Comparison of ENCODE assay signal across 23 mouse cellular contexts in the genomic region with DNA sequence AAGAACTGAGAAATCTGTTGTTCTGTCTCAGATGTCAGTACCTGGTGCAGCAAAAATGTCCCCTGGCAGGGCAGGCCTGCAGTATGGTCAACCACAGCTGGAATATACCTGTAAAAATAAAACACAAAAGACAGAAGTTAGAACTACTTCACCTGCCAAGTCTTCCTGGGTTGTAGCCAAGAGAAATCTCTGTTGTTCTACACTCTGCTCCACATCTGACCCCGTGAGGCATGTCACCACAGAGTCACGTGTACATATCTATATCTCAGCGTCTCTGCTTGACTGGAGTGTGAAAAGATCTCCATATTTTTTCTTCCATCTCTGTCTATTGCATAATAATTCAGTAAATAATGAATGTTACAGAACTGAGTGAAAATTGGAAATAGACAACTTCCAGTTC. TPM values are rescaled to one million over a fixed set of nuclear protein-coding genes. Genes with fewer than 3 reads are reported as not detected.
DNase-seq lines count a peak whose midpoint lies in the region; ATAC-seq and TF ChIP-seq lines count a peak whose summit lies in the region.
"Had no signal": no experiment of that assay in that cellular context is flagged by ENCODE, and none has a peak within 500 bp of the region (broad histone marks: within the 10 kb centered on the region; RNA-seq: fewer than 3 reads in every experiment).

No protein-coding gene starts in this region.

- TF ChIP-seq POLR2A in liver, adult 2 months (IDR thresholded peaks at IDR 0.05; ENCODE audit: extremely low read depth, insufficient read depth, low read length): no peak

- no peak for DNase-seq in heart, embryonic 10.5 days (ENCODE audit: low spot score)
- peak; percentile 40 for DNase-seq in liver, adult 2 months (ENCODE audit: extremely low read depth, low read depth, low spot score)
- DNase-seq in liver, embryonic 11.5 days (ENCODE audit: low spot score): no peak
- DNase-seq in fat pad, adult 2 months (ENCODE audit: extremely low read depth, low read depth, low spot score): peak; percentile 33
- DNase-seq in stomach, postnatal 0 days (ENCODE audit: low spot score): no peak
- DNase-seq in right cerebral cortex, postnatal 14 days: no peak
- DNase-seq in c-Kit-positive CD71-positive TER-119-positive erythroid progenitor cells, embryonic 14.5 days (ENCODE audit: low spot score): no peak
- DNase-seq: adrenal gland, adult 8-10 months; adrenal gland, postnatal 14 days; adrenal gland, postnatal 36 days; cerebellum, adult 11-12 months; cerebellum, adult 2 months; cerebellum, adult 9-10 months; cerebellum, postnatal 25 days had no signal

- no peak overlapping the region for H3K9ac ChIP-seq in heart, embryonic 16.5 days (ENCODE audit: low read length)
- H3K9ac ChIP-seq in liver, adult 2 months (ENCODE audit: low read depth, low read length): no peak overlapping the region
- no peak overlapping the region for H3K9ac ChIP-seq in liver, embryonic 11.5 days (ENCODE audit: low read depth, low read length)
- no peak overlapping the region for H3K9ac ChIP-seq in stomach, postnatal 0 days (ENCODE audit: low read length)
- H3K9ac ChIP-seq: embryonic facial prominence, embryonic 13.5 days; forebrain, embryonic 12.5 days had no signal

- no peak; the same call in 1 of the 2 replicates for ATAC-seq in heart, embryonic 16.5 days (replicated peaks; ENCODE audit: extremely low read depth, insufficient read depth, low FRiP score)
- ATAC-seq in liver, embryonic 11.5 days (replicated peaks; ENCODE audit: low FRiP score): no peak
- peak; percentile 38; the same call in 1 of the 2 replicates for ATAC-seq in stomach, postnatal 0 days (ENCODE audit: low FRiP score, low TSS enrichment)
- ATAC-seq: activated CD4-positive, CD25-positive, alpha-beta regulatory T cell, adult 4 months; forebrain, embryonic 14.5 days; forebrain, embryonic 16.5 days; Patski had no signal

- TF ChIP-seq EP300 in stomach, postnatal 0 days (optimal IDR thresholded peaks at IDR 0.05): no peak

- no peak for TF ChIP-seq CTCF in liver, adult 2 months (IDR thresholded peaks at IDR 0.05; ENCODE audit: low read depth, low read length)
- no peak for TF ChIP-seq CTCF in stomach, postnatal 0 days (IDR thresholded peaks at IDR 0.05; ENCODE audit: low read depth)

- WGBS in heart, embryonic 16.5 days: 38% methylated on average over 3 of the region's 3 CpGs
- 80% methylated on average over 3 of the region's 3 CpGs for WGBS in heart, embryonic 10.5 days
- 27% methylated on average over 3 of the region's 3 CpGs for WGBS in liver, adult 2 months
- WGBS in liver, embryonic 11.5 days: 82% methylated on average over 3 of the region's 3 CpGs
- WGBS in stomach, postnatal 0 days: 54% methylated on average over 3 of the region's 3 CpGs

- no peaks in the 10 kb centered on the region for H3K9me3 ChIP-seq in heart, embryonic 16.5 days (replicated peaks; ENCODE audit: control insufficient read depth, low read length)
- no peaks in the 10 kb centered on the region for H3K9me3 ChIP-seq in heart, embryonic 10.5 days
- no peaks in the 10 kb centered on the region for H3K9me3 ChIP-seq in liver, embryonic 11.5 days (ENCODE audit: control insufficient read depth, low read length)
- no peaks in the 10 kb centered on the region for H3K9me3 ChIP-seq in stomach, postnatal 0 days (ENCODE audit: control insufficient read depth, low read length)
- H3K9me3 ChIP-seq: embryonic facial prominence, embryonic 13.5 days; forebrain, embryonic 10.5 days; forebrain, embryonic 12.5 days; G1E had no signal

- H3K79me2 ChIP-seq in liver, adult 2 months (ENCODE audit: control insufficient read depth, insufficient read depth, low read length): no peaks in the 10 kb centered on the region

- H3K4me3 ChIP-seq in heart, embryonic 16.5 days (ENCODE audit: low read length): no peak overlapping the region
- no peak overlapping the region for H3K4me3 ChIP-seq in heart, embryonic 10.5 days
- no peak overlapping the region for H3K4me3 ChIP-seq in liver, adult 2 months (ENCODE audit: insufficient read depth, low read depth, low read length)
- H3K4me3 ChIP-seq in liver, embryonic 11.5 days (ENCODE audit: low read depth, low read length): no peak overlapping the region
- H3K4me3 ChIP-seq in stomach, postnatal 0 days (ENCODE audit: low read depth, low read length): no peak overlapping the region
- H3K4me3 ChIP-seq: embryonic facial prominence, embryonic 13.5 days; forebrain, embryonic 10.5 days; forebrain, embryonic 12.5 days had no signal

- no peak overlapping the region for H3K4me2 ChIP-seq in heart, embryonic 16.5 days (ENCODE audit: low read depth, low read length)
- H3K4me2 ChIP-seq in liver, embryonic 11.5 days: no peak overlapping the region
- H3K4me2 ChIP-seq in stomach, postnatal 0 days (replicated peaks; ENCODE audit: low read depth): no peak overlapping the region
- H3K4me2 ChIP-seq: embryonic facial prominence, embryonic 13.5 days; forebrain, embryonic 12.5 days had no signal

- H3K4me1 ChIP-seq in heart, embryonic 16.5 days (ENCODE audit: control insufficient read depth, insufficient read depth, low read length): 0 out of 2 replicates have a peak, but pooled peaks cover 3% of the 10 kb centered on the region
- H3K4me1 ChIP-seq in heart, embryonic 10.5 days: no peaks in the 10 kb centered on the region
- H3K4me1 ChIP-seq in liver, adult 2 months (ENCODE audit: control insufficient read depth, insufficient read depth, low read length): no peaks in the 10 kb centered on the region
- H3K4me1 ChIP-seq in liver, embryonic 11.5 days (replicated peaks; ENCODE audit: control insufficient read depth, insufficient read depth, low read length): no peaks in the 10 kb centered on the region
- no peaks in the 10 kb centered on the region for H3K4me1 ChIP-seq in stomach, postnatal 0 days (replicated peaks; ENCODE audit: control insufficient read depth, insufficient read depth)
- H3K4me1 ChIP-seq: embryonic facial prominence, embryonic 13.5 days; forebrain, embryonic 10.5 days; forebrain, embryonic 12.5 days had no signal

- H3K27ac ChIP-seq in heart, embryonic 16.5 days (ENCODE audit: low read length): peak overlapping the region; percentile 14; the same call in 1 of the 2 replicates
- no peak overlapping the region for H3K27ac ChIP-seq in heart, embryonic 10.5 days
- H3K27ac ChIP-seq in liver, adult 2 months (replicated peaks; ENCODE audit: insufficient read depth, low read depth, low read length): no peak overlapping the region
- no peak overlapping the region for H3K27ac ChIP-seq in liver, embryonic 11.5 days (ENCODE audit: low read depth, low read length)
- H3K27ac ChIP-seq in stomach, postnatal 0 days (replicated peaks): no peak overlapping the region
- H3K27ac ChIP-seq: embryonic facial prominence, embryonic 13.5 days; forebrain, embryonic 10.5 days; forebrain, embryonic 12.5 days had no signal

- H3K27me3 ChIP-seq in heart, embryonic 16.5 days (ENCODE audit: control insufficient read depth, insufficient read depth, low read length): no peaks in the 10 kb centered on the region
- H3K27me3 ChIP-seq in heart, embryonic 10.5 days (ENCODE audit: insufficient read depth, poor library complexity, severe bottlenecking): no peaks in the 10 kb centered on the region
- H3K27me3 ChIP-seq in liver, adult 2 months (ENCODE audit: control insufficient read depth, insufficient read depth, low read length): no peaks in the 10 kb centered on the region
- no peaks in the 10 kb centered on the region for H3K27me3 ChIP-seq in liver, embryonic 11.5 days (replicated peaks; ENCODE audit: control insufficient read depth, insufficient read depth, low read length)
- no peaks in the 10 kb centered on the region for H3K27me3 ChIP-seq in stomach, postnatal 0 days (ENCODE audit: control insufficient read depth, insufficient read depth, low read length)
- H3K27me3 ChIP-seq: embryonic facial prominence, embryonic 13.5 days; forebrain, embryonic 12.5 days; Patski had no signal

- H3K36me3 ChIP-seq in heart, embryonic 16.5 days (ENCODE audit: control insufficient read depth, insufficient read depth): peaks cover 25% of the 10 kb centered on the region
- H3K36me3 ChIP-seq in heart, embryonic 10.5 days: peaks cover 76% of the 10 kb centered on the region
- H3K36me3 ChIP-seq in liver, adult 2 months (ENCODE audit: control insufficient read depth, insufficient read depth, low read length): peaks cover 73% of the 10 kb centered on the region
- peaks cover 17% of the 10 kb centered on the region for H3K36me3 ChIP-seq in liver, embryonic 11.5 days (ENCODE audit: control insufficient read depth, insufficient read depth, low read length)
- H3K36me3 ChIP-seq in stomach, postnatal 0 days (ENCODE audit: control insufficient read depth, insufficient read depth, low read length): peaks cover 18% of the 10 kb centered on the region

RNA-seq across cellular contexts. Expression of a gene that starts 35.9 kb away (rescaled TPM):
- 78.2 and 84.0 TPM in 2 replicates for polyA plus RNA-seq in heart, embryonic 16.5 days (2015; fragmentation: Nextera tagmentation; extraction: Ambion mirVana)
- polyA plus RNA-seq in heart, embryonic 10.5 days (2016; fragmentation: Nextera tagmentation; extraction: Ambion mirVana): 116 and 133 TPM in 2 replicates
- 13.1 and 17.6 TPM in 2 replicates for total RNA-seq in liver, adult 2 months (2014; rRNA removed)
- 45.0 and 51.1 TPM in 2 replicates for polyA plus RNA-seq in liver, adult 2 months (2012; rRNA removed)
- polyA plus RNA-seq in liver, embryonic 11.5 days (2014; fragmentation: Nextera tagmentation; extraction: Ambion mirVana): 49.9 and 57.3 TPM in 2 replicates
- polyA plus RNA-seq in stomach, postnatal 0 days (2015; fragmentation: Nextera tagmentation; extraction: Ambion mirVana): 266 and 290 TPM in 2 replicates

Comparison
In these comparisons a context has a peak if more than half of its experiments do, and no peak if none do; other contexts are left out.
1. DNase-seq: peak in liver, adult 2 months (single experiment) and fat pad, adult 2 months (single experiment); none in heart, embryonic 10.5 days (single experiment), liver, embryonic 11.5 days (single experiment), stomach, postnatal 0 days (single experiment), right cerebral cortex, postnatal 14 days (single experiment) and c-Kit-positive CD71-positive TER-119-positive erythroid progenitor cells, embryonic 14.5 days (single experiment).